In the genomic region with DNA sequence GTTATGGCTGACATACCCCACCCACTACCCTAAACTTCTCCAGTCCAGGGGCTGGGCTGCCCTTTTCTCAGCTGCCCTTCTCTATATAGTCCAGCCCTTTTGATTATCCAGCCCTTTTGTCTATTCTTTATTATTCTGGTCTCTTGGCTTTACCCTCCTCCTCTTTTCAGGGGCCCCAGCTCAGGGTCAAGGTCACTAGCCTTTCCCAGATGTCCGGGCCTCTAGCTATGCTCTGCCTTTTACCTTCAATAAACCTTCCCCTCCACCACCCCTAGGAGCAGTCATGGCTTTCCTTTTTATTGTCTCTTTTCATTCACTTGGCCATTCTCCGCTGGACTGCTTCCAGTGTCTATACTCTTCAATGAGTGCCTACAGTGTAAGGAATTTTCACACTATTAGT, we compare ENCODE assay signal across 22 mouse cellular contexts.
"Had no signal": no experiment of that assay in that cellular context is flagged by ENCODE, and none has a peak within 500 bp of the region (broad histone marks: within the 10 kb centered on the region; RNA-seq: fewer than 3 reads in every experiment).

No protein-coding gene starts in this region.

- H3K9me3 ChIP-seq: liver, embryonic 13.5 days; megakaryocyte, embryonic 14.5 days; midbrain, embryonic 12.5 days; midbrain, embryonic 15.5 days; neural tube, embryonic 13.5 days had no signal

- H3K27me3 ChIP-seq: liver, embryonic 13.5 days; midbrain, embryonic 12.5 days; midbrain, embryonic 15.5 days; neural tube, embryonic 13.5 days had no signal

- DNase-seq: kidney, adult 18-20 months; kidney, adult 9 months; kidney, postnatal 14 days; kidney, postnatal 4 days; layer of hippocampus, adult 9-11 months; layer of hippocampus, postnatal 36 days; liver, embryonic 13.5 days; lung, embryonic 14.5 days; right cerebral cortex, adult 18-20 months; right cerebral cortex, postnatal 14 days; right cerebral cortex, postnatal 4 days; thymus, adult 2 months; thymus, postnatal 14 days; thymus, postnatal 4 days had no signal

- H3K4me3 ChIP-seq: layer of hippocampus, adult 2 months; left cerebral cortex, adult 2 months; liver, embryonic 13.5 days; megakaryocyte, embryonic 14.5 days; midbrain, embryonic 12.5 days; midbrain, embryonic 15.5 days; neural tube, embryonic 13.5 days had no signal

- H3K27ac ChIP-seq: layer of hippocampus, adult 2 months; left cerebral cortex, adult 2 months; liver, embryonic 13.5 days; midbrain, embryonic 12.5 days; midbrain, embryonic 15.5 days; neural tube, embryonic 13.5 days; stomach, postnatal 0 days had no signal

- H3K4me2 ChIP-seq: liver, embryonic 13.5 days; lung, embryonic 14.5 days; midbrain, embryonic 12.5 days; midbrain, embryonic 15.5 days; neural tube, embryonic 13.5 days had no signal

- ATAC-seq: intestine, embryonic 16.5 days; midbrain, embryonic 15.5 days had no signal

- H3K4me1 ChIP-seq: liver, embryonic 13.5 days; midbrain, embryonic 12.5 days; midbrain, embryonic 15.5 days had no signal

- H3K36me3 ChIP-seq: liver, embryonic 13.5 days; midbrain, embryonic 12.5 days; midbrain, embryonic 15.5 days; neural tube, embryonic 13.5 days had no signal

- H3K9ac ChIP-seq: liver, embryonic 13.5 days; lung, embryonic 14.5 days; midbrain, embryonic 12.5 days; midbrain, embryonic 15.5 days; neural tube, embryonic 13.5 days had no signal
